Mouse (Mus musculus): ENCODE data around the gene Nectin3.

Nectin3 gene
- long read RNA-seq, experiment 1, partial matches to known transcripts: 2 of 5 reads
- long read RNA-seq, experiment 1, other reads (novel, unspliced or antisense): 2 of 5 reads
- long read RNA-seq, experiment 2, partial matches to known transcripts: 1 of 2 reads
- long read RNA-seq, experiment 2, other reads (novel, unspliced or antisense): 1 of 2 reads

GRCm38 (mm10) chr16:46498421-46498789 lies at the start of gene Nectin3:
TSS of gene Nectin3 (minus strand) at chr16:46498525.
- intact Hi-C loops (cut with DNase I): loop anchor here (10.0 kb wide), 1 partner anchor 236 kb away; no protein-coding TSS in a partner anchor

- intact Hi-C loops (cut with DNase I): no loop called here
These were observed 39.8 kb upstream of the Nectin3 start for GRCm38 (mm10) chr16:46538092-46538491.

GRCm38 (mm10) chr16:46532465-46533254 lies 34.3 kb upstream of the Nectin3 start:
- intact Hi-C loops (cut with DNase I): no loop called here

GRCm38 (mm10) chr16:46531023-46531422 lies 32.7 kb upstream of the Nectin3 start:
- intact Hi-C loops (cut with DNase I): no loop called here

- intact Hi-C loops (cut with DNase I): no loop called here
These were observed 22.6 kb upstream of the Nectin3 start for GRCm38 (mm10) chr16:46520885-46521417.

GRCm38 (mm10) chr16:46519606-46520005 lies 21.3 kb upstream of the Nectin3 start:
- intact Hi-C loops (cut with DNase I): no loop called here

GRCm38 (mm10) chr16:46507944-46508333 lies 9.6 kb upstream of the Nectin3 start:
- intact Hi-C loops (cut with DNase I): no loop called here

GRCm38 (mm10) chr16:46507260-46507943 lies 9.1 kb upstream of the Nectin3 start:
- intact Hi-C loops (cut with DNase I): no loop called here

- intact Hi-C loops (cut with DNase I): no loop called here
These were observed 5.7 kb upstream of the Nectin3 start for GRCm38 (mm10) chr16:46504006-46504405.

GRCm38 (mm10) chr16:46502311-46502710 lies 4.0 kb upstream of the Nectin3 start:
- intact Hi-C loops (cut with DNase I): no loop called here

GRCm38 (mm10) chr16:46500759-46501158 lies 2.4 kb upstream of the Nectin3 start:
- intact Hi-C loops (cut with DNase I): no loop called here

- intact Hi-C loops (cut with DNase I): loop anchor here (10.0 kb wide), 1 partner anchor 237 kb away; no protein-coding TSS in a partner anchor
These were observed 472 bp downstream of the Nectin3 start for GRCm38 (mm10) chr16:46497686-46498420.

GRCm38 (mm10) chr16:46496889-46497685 lies 1.2 kb downstream of the Nectin3 start:
- intact Hi-C loops (cut with DNase I): loop anchor here (10.0 kb wide), 1 partner anchor 238 kb away; no protein-coding TSS in a partner anchor

GRCm38 (mm10) chr16:46496031-46496868 lies 2.1 kb downstream of the Nectin3 start:
- intact Hi-C loops (cut with DNase I): loop anchor here (10.0 kb wide), 1 partner anchor 239 kb away; no protein-coding TSS in a partner anchor

GRCm38 (mm10) chr16:46495201-46495600 lies 3.1 kb downstream of the Nectin3 start:
- intact Hi-C loops (cut with DNase I): loop anchor here (10.0 kb wide), 1 partner anchor 240 kb away; no protein-coding TSS in a partner anchor

- intact Hi-C loops (cut with DNase I): loop anchor here (5.0 kb wide), 1 partner anchor 1280 kb away; no protein-coding TSS in a partner anchor
These were observed 10.8 kb downstream of the Nectin3 start for GRCm38 (mm10) chr16:46487436-46488097.

- intact Hi-C loops (cut with DNase I): no loop called here
These were observed 21.0 kb downstream of the Nectin3 start for GRCm38 (mm10) chr16:46477336-46477735.

- intact Hi-C loops (cut with DNase I): no loop called here
These were observed 46.9 kb downstream of the Nectin3 start for GRCm38 (mm10) chr16:46451421-46451820.

GRCm38 (mm10) chr16:46449013-46449412 lies 49.3 kb downstream of the Nectin3 start:
- intact Hi-C loops (cut with DNase I): no loop called here

Data from adrenal gland (tissue).